Mouse (Mus musculus): ENCODE data around the gene Pitpnm2. TPM values are rescaled to one million over a fixed set of nuclear protein-coding genes. Genes with fewer than 3 reads are reported as not detected.
A peak's percentile ranks its signal among the peaks of the same experiment; 100 is the strongest.

Pitpnm2 gene
- total RNA-seq, 2 experiments from 2014 or later: 275 to 292 TPM

DNA sequence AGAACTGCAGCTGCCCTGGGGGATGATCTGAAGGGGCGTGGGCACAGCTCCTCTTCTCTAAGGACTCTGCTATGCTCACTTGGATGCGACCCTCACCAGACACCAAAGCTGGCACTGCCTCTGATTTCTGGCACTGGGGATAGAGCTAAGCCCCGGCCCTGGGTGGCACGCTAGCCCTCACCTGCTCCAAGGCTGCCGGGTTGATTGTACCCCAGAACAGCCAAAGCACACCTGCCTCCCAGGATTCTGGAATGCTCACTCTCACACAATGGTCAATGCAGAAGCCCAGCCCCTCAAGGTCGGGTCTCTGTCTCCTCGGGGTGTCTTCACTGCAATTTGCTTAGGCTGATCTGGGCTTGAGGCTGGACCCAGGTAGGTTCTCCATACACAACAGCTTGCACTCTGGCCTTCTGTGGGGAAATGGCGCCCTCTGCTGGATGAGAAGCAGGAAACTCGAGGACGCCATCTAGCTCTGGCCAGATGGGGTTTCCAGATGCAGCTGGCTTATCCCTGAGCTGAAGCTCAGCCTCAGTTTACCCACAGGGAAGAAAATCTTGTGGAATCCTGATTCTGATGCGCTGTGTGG, 164.9 kb downstream of the Pitpnm2 start:
- DNase-seq (ENCODE audit: low spot score in 2 of 2): peak; percentile 82 to 87
- intact Hi-C loops (cut with DNase I): loop anchor here (1.0 to 10.0 kb wide), 3 partner anchors 84 to 260 kb away; no protein-coding TSS in a partner anchor

GRCm38 (mm10) chr5:124083850-124084587, 165.5 kb downstream of the Pitpnm2 start:
- intact Hi-C loops (cut with DNase I): loop anchor here (2.0 to 10.0 kb wide), 2 partner anchors 137 to 259 kb away; no protein-coding TSS in a partner anchor
- DNase-seq (ENCODE audit: low spot score in 2 of 2): no peak

DNA sequence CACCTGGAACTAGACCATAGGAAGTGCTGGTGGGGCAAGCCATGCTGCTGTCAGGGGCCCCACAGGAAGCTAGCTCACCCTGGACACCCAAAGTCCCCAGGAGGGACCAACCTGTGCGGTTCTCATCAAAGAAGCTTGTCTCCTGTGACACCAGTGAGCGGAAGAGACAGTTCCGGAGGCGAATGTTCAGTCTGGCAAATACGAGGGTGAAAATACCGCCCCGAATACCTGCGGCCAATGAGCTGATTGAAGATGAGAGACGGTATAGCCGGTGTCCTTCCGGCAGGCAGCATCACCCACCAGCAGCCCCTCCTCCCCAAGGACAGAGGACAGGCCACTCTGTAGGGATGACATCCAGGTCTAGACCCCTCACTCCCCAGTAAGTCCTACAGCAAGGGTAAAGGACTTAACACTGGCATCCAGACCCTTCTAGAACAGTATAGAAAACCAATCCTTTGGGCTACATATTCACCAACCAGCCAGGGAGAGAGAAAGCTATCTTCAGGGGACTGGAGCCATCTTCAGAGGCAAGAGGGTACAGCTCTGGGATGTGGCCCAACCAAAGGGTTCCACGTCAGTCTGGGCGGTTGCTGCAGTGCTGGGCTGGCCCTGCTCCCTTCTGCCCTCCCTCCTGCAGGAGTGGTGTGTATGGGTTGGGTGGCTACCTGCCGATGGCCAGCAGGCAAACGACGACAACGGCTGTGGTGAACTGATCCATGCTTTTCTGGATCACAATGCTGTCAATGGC, 166.4 kb downstream of the Pitpnm2 start:
- intact Hi-C loops (cut with DNase I): loop anchor here (10.0 kb wide), 1 partner anchor 258 kb away; no protein-coding TSS in a partner anchor
- no peak for DNase-seq (ENCODE audit: low spot score in 2 of 2)

GRCm38 (mm10) chr5:124082447-124082846, 167.1 kb downstream of the Pitpnm2 start:
- DNase-seq (ENCODE audit: low spot score in 2 of 2): no peak
- intact Hi-C loops (cut with DNase I): loop anchor here (10.0 kb wide), 1 partner anchor 258 kb away; no protein-coding TSS in a partner anchor

DNA sequence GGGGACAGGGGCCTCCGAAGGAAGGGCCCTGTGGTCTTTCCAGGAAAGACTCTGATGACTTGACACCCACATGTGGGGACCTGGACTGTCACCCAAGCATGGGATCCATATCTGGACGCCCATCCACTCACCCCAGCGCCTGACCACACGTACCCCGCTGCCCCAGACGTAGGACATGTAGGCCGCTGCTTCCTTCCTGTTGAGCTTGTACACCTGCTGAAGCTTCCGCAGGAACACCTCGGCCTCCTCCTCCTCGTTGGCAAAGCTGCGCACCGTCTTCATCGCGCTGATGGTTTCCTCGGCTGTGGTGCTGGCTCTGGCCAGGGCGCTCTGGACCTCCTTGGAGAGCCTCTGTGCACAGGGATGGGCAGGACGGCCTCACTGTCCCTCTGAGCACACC, 169.7 kb downstream of the Pitpnm2 start:
- no peak for DNase-seq (ENCODE audit: low spot score in 2 of 2)

DNA sequence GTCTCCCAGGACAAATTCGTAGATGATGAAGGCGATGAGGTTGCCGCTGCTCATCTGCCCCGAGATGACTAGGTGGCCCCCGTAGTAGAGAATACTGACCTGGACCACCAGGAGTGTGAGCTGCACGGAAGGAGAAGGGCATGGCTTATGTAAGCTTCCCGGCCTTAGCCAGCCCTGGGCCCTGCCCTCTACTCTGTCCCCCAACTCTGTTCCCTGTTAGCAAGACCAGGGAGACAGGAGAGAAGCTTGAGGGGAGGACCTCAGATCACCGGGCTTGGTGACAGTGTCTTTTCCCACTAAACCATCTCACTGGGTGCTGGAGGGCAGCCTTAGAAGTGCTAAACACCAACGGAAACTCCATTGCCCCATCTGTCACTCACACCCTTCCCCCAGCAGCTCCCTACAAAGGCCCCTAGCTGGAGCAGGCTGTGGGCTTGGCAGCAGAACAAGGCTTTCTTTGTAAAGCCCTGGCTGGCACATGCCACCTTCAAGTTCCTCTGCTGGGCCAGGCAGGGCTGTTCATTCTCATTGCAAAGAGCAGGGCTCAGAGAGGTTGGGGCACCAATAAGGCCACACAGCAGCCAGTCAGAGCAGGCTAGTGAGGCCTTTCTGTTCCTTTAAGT, 170.7 kb downstream of the Pitpnm2 start:
- intact Hi-C loops (cut with DNase I): no loop called here
- DNase-seq (ENCODE audit: low spot score in 2 of 2): peak; percentile 65 to 87

More for the DNA sequence above, 169.7 kb downstream of the Pitpnm2 start:
- intact Hi-C loops (cut with DNase I): loop anchor here (10.0 kb wide), 1 partner anchor 255 kb away; no protein-coding TSS in a partner anchor

- DNase-seq (ENCODE audit: low spot score in 2 of 2): no peak
- intact Hi-C loops (cut with DNase I): no loop called here
Measured at GRCm38 (mm10) chr5:124077856-124078460, 171.6 kb downstream of the Pitpnm2 start.

- intact Hi-C loops (cut with DNase I): no loop called here
- DNase-seq (ENCODE audit: low spot score in 2 of 2): no peak
Measured at GRCm38 (mm10) chr5:124077241-124077640, 172.3 kb downstream of the Pitpnm2 start.

DNA sequence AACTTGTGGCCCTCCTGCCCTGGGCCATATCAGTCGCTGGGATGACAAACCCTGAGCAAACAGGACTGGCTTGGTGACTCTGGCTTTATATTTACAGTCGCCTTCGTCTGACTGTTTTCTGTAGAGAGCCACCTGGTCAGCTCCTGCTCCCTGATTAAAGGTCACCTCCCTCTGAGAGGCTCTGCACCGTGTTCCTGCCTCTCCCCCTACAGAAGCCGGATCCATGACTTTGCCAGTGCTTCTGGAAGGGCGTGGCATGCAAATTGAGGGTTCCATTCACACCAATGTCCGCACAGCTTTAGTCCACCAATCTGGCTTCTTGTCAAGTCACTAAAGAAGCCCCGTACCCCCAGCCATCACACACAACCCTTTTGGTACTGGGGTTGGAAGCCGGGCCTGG, 173.0 kb downstream of the Pitpnm2 start:
- no peak for DNase-seq (ENCODE audit: low spot score in 2 of 2)
- intact Hi-C loops (cut with DNase I): no loop called here

DNA sequence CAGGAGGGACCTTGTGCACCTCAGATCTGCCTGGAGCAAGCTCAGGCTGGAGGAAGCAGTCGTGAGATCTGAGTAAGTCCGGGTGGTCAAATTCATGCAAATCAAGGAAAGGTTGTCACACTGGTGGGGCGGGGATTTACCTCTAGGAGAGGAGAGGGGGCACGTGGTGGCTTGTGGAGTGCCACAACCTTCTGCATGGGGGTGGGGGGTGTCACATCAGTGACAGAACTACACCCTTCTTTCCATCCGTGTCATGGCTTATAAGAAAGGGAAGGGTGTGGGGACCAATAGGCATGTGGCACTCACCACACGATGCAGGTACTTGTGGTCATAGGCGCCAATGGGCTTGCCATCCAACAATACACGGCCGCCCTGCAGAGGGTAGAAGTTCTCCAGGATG, 173.8 kb downstream of the Pitpnm2 start:
- DNase-seq (ENCODE audit: low spot score in 2 of 2): no peak
- intact Hi-C loops (cut with DNase I): no loop called here

- DNase-seq (ENCODE audit: low spot score in 2 of 2): no peak
- intact Hi-C loops (cut with DNase I): no loop called here
Measured at GRCm38 (mm10) chr5:124074845-124075307, 174.7 kb downstream of the Pitpnm2 start.

DNA sequence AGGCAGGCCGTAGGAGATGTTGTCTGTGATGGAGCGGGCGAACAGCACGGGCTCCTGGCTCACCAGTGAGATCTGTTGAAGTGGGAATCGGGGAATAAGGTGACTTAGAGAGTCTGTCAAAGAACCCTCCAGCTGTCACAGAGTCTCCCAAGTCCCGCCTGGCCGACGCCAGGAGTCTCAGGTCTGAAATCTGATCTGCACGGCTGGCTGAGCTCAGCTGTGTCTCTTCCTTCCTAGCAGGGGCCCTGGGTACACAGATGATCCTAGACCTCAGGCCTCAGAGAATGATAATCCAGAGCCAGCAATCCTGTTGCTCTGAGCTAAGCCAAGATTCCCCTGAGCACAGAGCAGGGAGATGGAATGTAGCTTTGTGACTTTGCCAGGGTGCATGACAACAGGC, 175.9 kb downstream of the Pitpnm2 start:
- DNase-seq (ENCODE audit: low spot score in 2 of 2): no peak
- intact Hi-C loops (cut with DNase I): no loop called here

GRCm38 (mm10) chr5:124069657-124070056, 179.9 kb downstream of the Pitpnm2 start:
- intact Hi-C loops (cut with DNase I): no loop called here
- DNase-seq (ENCODE audit: low spot score in 2 of 2): no peak

Other genes starting within 250 kb of the Pitpnm2 start
- gene Vps37b, start 217.5 kb downstream of the Pitpnm2 start, total RNA-seq (2021): 10 to 100 TPM; 46.7 to 50.6 TPM
- gene Abcb9, start 154.0 kb downstream of the Pitpnm2 start, total RNA-seq (2021): 10 to 100 TPM; 54.8 to 62.4 TPM
- 10 to 100 TPM; 36.6 to 38.6 TPM for gene Ogfod2, start 137.5 kb downstream of the Pitpnm2 start, total RNA-seq (2021)
- gene Arl6ip4, start 133.7 kb downstream of the Pitpnm2 start, total RNA-seq (2021): 10 to 100 TPM; 45.9 to 57.4 TPM
- 10 to 100 TPM; 17.5 to 23.1 TPM for gene Mphosph9, start 78.2 kb upstream of the Pitpnm2 start, total RNA-seq (2021)
- gene 2810006K23Rik, start 78.3 kb upstream of the Pitpnm2 start, total RNA-seq (2021): 10 to 100 TPM; 16.4 to 17.5 TPM
- 100 to 1,000 TPM; 154 to 177 TPM for gene Cdk2ap1, start 113.3 kb upstream of the Pitpnm2 start, total RNA-seq (2021)
- gene Sbno1, start 176.2 kb upstream of the Pitpnm2 start, total RNA-seq (2021): 100 to 1,000 TPM; 162 to 174 TPM
- 10 to 100 TPM; 57.6 to 66.0 TPM for gene Kmt5a, start 190.2 kb upstream of the Pitpnm2 start, total RNA-seq (2021)
- gene Rilpl2, start 228.6 kb upstream of the Pitpnm2 start, total RNA-seq (2021): 10 to 100 TPM; 18.6 to 19.7 TPM
- 10 to 100 TPM; 21.0 to 27.2 TPM for gene Snrnp35, start 233.4 kb upstream of the Pitpnm2 start, total RNA-seq (2021)